Mouse (Mus musculus) olfactory bulb, adult 2 months (tissue): ENCODE measurements around the gene Hist1h2bq.
"Not testable (repeated sequence)": the region's sequence is repeated elsewhere in the genome, so short reads cannot be mapped to it uniquely, and the experiment has no call there.

Experiments used
- CTCF ChIP-seq: fragments of 200-500 bp; IDR thresholded peaks from 2 replicates; pipeline ENCODE4 v1.5.1; 2012; ENCODE audit warnings: low read depth, mild to moderate bottlenecking, low read length, moderate library complexity; ENCODE audit not compliant: insufficient read depth
- POLR2A ChIP-seq: fragments of 200-500 bp; IDR thresholded peaks from 2 replicates; pipeline ENCODE4 v1.6.1; 2012; ENCODE audit warnings: mild to moderate bottlenecking, low read depth, low read length, moderate library complexity; ENCODE audit not compliant: insufficient read depth

DNA sequence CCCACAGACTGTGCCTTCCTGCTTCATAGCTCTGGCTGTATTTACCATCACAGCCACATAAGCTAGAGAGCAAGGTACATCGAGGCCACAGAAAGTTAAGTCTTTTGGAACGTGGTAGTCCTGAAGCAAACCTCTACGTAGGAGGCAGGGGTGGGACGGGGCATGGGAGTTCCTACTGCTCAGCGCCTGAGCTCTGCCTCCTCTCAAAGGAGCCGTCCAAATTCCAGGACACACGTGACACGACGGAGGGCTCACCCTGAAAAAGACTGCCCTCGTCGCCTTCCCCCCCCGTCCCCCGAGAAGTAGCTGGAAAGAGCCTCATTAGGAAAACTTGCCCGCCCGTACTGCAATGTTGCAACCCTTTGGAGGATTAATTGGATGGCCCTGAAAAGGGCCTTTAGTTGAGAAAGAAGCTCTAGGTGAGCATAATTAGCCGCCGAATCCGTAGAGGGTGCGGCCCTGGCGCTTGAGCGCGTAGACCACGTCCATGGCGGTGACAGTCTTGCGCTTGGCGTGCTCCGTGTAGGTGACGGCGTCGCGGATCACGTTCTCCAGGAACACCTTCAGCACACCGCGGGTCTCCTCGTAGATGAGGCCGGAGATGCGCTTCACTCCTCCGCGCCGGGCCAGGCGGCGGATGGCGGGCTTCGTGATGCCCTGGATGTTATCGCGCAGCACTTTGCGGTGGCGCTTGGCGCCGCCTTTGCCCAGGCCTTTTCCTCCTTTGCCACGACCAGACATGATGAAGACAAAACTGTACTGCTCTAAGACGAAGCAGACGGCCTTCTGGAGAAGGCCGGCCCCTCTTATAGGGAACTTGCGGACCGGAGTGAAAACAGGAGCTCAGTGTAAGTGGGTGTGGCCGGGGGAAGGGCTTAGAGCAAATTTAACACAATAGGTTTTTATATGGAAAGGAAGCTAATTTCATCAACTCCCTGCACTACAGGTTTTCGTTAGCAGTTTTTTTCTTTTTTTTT, 21.7 kb upstream of the Hist1h2bq start, which contains the start of gene Hist1h4n:
- 0 out of 2 replicates have a peak, but pooled peaks have one; percentile 42 for TF ChIP-seq POLR2A
- not testable (repeated sequence) for TF ChIP-seq CTCF
